Mouse (Mus musculus) B cell, adult (primary cell): ENCODE data around the gene Fcgr4. TPM values are rescaled to one million over a fixed set of nuclear protein-coding genes. Genes with fewer than 3 reads are reported as not detected.

Source experiments
- total RNA-seq: library from RNA; stranded (reverse); gene quantifications from 4 replicates; pipeline ENCODE4 v1.2.4, GENCODE M21; 2023; ENCODE audit not compliant: inconsistent age

Gene Fcgr4
- total RNA-seq = 0.42 to 1.5 TPM (median 1.0 TPM) in 4 replicates

DNA sequence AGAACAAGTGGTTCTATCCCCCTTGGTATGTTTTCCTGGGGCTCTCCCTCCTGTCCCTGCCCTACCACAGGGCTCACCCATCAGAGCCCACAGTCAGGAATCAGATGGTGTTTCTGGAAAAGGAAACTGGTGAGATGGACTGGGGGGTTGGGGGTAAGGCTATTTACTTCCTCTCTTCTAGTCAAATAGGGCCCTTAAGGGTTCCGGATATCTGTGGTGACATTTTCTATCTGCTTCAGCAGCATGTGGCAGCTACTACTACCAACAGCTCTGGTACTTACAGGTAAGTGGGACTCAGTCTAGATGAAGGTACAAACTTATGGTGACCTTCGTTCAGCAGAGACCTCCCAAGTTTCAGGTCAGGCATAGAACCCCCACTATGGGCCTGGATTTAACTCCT lies at the start of gene Fcgr4:
Fcgr4 (plus strand) TSS at position 184 of the 400 bp plus-strand sequence.

DNA sequence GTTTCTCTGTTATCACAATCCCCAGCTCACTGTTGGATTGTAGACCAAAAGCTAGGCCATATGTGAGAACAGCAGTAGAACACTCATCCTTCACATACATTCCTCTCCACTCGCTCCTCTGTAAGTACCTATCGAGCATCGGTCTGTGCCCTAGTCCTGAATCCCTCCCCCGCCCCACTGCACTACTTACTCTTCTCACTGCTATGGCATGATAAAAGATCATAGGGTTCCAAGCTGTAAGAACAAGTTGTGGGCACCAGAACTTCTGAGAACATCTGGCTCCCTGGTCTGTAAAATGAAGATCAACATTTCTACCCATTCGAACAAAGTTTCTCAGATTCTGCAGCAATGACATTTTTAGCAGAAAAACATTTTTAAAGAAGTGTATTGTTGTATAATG lies 42.3 kb upstream of the Fcgr4 start, which contains the start of gene Fcgr2b:
Fcgr2b (minus strand) TSS at position 101 of the 400 bp plus-strand sequence.

DNA sequence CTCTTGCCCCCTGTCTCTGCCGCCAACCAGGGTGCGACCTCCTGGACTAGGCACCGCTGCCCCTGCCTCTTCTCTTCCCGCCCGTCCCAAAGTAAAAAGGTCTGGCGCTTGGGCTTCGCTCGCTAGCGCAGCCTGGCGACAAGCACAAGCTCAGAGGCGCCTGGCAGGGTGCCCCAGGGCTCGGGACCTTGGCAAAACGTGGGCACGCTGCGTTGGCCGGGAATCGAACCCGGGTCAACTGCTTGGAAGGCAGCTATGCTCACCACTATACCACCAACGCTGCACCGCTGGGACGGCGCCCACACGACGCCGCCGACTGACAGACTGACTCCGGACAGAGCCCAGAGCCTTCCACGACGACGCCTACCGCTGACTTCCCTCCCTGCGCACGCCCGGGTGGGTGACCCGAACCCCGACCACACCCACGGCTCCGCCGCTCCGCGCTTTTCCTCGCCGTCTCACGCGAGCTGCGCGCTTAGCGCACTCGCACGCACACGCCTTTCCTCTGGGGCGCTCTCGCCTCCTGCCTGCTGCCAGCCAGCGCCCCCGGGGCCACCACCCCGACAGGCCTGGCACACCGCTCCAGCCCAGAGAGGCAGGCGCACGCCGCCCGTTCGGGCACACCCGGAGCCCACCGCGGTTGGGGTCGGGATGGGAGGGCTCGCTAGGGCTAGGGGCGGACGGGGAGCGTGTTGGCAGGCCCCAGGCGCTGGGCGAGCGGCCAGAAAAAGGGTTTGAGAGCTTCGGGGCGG lies 45.9 kb downstream of the Fcgr4 start, which contains the start of gene Fcgr3:
Fcgr3 (minus strand) TSS at position 445 of the 752 bp plus-strand sequence.

Other genes with a start within 250 kb of the Fcgr4 start
- gene Atf6, start 151.1 kb upstream of the Fcgr4 start, total RNA-seq = 44.9 to 52.1 TPM (median 47.7 TPM) in 4 replicates
- gene Gm26620, start 133.9 kb upstream of the Fcgr4 start, total RNA-seq = 0.64 to 1.2 TPM (median 0.66 TPM) in 4 replicates
- gene Dusp12, start 133.4 kb upstream of the Fcgr4 start, total RNA-seq = 10.4 to 18.7 TPM (median 14.7 TPM) in 4 replicates
- gene Fcrlb, start 106.0 kb upstream of the Fcgr4 start, total RNA-seq = 1.2 to 1.6 TPM (median 1.5 TPM) in 4 replicates
- gene Fcrla, start 91.3 kb upstream of the Fcgr4 start, total RNA-seq = 375 to 430 TPM (median 429 TPM) in 4 replicates
- gene Fcgr2b, start 42.4 kb upstream of the Fcgr4 start, total RNA-seq = 240 to 258 TPM (median 249 TPM) in 4 replicates
- gene Fcgr3, start 46.0 kb downstream of the Fcgr4 start, total RNA-seq = 1.7 to 2.7 TPM (median 2.1 TPM) in 4 replicates
- gene Cfap126, start 95.0 kb downstream of the Fcgr4 start, total RNA-seq = 0.67 to 2.6 TPM (median 1.1 TPM) in 4 replicates
- 89.4 to 111 TPM (median 94.1 TPM) in 4 replicates for gene Sdhc, start 131.7 kb downstream of the Fcgr4 start, total RNA-seq
- not detected in 4 replicates for gene Mpz, start 131.8 kb downstream of the Fcgr4 start, total RNA-seq
- not detected in 4 replicates for gene Pcp4l1, start 177.3 kb downstream of the Fcgr4 start, total RNA-seq
- not detected in 4 replicates for gene Nr1i3, start 195.1 kb downstream of the Fcgr4 start, total RNA-seq
- gene Tomm40l, start 203.6 kb downstream of the Fcgr4 start, total RNA-seq = 21.8 to 26.5 TPM (median 24.2 TPM) in 4 replicates
- not detected in 4 replicates for gene Apoa2, start 206.1 kb downstream of the Fcgr4 start, total RNA-seq
- 4.7 to 12.2 TPM (median 7.7 TPM) in 4 replicates for gene Fcer1g, start 215.4 kb downstream of the Fcgr4 start, total RNA-seq
- gene Adamts4, start 231.5 kb downstream of the Fcgr4 start, total RNA-seq = not detected in 4 replicates
- 120 to 147 TPM (median 125 TPM) in 4 replicates for gene Ndufs2, start 232.5 kb downstream of the Fcgr4 start, total RNA-seq